Mouse (Mus musculus): Measurements from ENCODE around the gene Syndig1l.
A peak's percentile ranks its signal among the peaks of the same experiment; 100 is the strongest.

Syndig1l gene

DNA sequence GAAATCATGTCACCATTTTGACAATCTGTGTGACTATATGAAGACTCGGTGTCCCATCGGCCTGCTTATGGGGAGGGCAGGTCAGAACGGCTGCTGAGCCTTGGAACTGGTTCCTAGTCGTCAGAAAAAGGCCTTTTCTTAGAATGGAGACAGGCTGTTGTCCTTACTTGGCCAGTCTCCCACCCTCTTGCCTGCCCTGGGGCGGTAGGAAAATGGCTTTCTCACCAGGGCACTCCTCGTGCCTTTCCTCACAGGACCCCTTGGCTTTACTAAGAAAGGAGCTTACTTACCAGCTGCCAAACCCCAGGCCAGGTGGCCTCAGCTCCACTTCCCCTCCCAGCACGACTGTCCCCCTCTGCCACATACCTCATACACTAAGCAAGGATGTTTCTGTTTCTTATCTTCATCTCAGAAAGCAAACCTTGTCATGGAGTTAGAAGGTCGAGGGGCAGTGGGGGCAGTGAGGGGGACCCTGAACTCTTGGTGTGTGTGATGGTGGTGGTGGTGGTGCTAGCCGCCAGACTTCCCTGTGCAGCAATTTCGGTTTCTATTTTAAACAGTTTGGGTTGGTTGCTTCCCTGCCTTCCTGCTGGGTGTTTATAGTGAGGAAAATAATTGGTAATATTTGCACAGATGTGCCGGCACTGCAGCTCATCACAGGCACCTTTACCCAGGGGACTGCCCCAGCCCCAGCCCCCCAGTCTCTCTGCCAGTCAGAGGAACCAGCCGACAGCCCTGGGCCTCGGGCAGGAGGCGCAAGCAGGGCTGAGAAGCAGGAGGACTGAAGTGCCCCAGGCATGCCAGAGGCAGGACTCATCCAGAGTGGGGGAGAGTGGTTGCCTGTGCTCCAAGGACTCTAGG, 23.7 kb downstream of the Syndig1l start:
- DNase-seq (ENCODE audit: low spot score): no peak

GRCm38 (mm10) chr12:84671646-84672045, 27.0 kb downstream of the Syndig1l start:
- no peak for DNase-seq (ENCODE audit: low spot score)

DNA sequence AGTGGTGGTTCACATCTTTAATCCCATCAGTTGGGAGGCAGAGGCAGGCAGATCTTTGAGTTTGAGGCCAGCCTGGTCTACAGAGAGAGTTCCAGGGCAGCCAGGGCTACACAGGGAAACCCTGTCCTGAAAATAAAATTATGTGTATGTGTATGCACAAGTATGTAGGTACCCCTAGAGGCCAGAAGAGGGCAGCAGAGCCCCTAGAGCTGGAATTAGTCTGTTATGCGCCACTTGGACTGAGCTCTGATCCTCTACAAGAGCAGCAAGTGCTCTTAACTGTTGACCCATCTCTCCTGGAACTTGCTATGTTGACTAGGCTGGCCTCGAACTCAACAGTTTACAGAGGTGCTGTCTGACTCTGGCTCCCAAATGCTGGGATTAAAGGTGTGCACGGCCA, 28.1 kb downstream of the Syndig1l start:
- no peak for DNase-seq (ENCODE audit: low spot score)

- peak; percentile 51 for DNase-seq (ENCODE audit: low spot score)
Measured at GRCm38 (mm10) chr12:84653912-84654311, 44.7 kb downstream of the Syndig1l start.

DNA sequence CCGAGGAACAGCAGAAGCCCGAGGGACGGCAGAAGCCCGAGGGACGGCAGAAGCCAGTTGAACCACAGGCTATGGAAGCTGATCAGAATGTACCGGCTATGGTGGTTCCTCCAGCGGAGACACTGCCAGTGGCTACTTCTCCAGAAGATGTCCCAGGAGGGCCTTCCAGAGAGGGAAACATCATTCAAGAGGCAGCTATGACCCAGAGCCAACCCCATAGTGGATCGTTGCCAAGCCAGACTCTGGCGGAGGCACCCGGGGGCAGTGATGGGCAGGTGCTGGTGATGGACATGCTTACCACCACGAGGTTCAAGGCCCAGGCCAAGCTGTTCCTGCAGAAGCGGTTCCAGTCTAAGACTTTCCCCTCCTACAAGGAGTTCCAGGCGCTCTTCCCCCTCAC, 48.4 kb downstream of the Syndig1l start:
- no peak for DNase-seq (ENCODE audit: low spot score)

- no peak for DNase-seq (ENCODE audit: low spot score)
Measured at GRCm38 (mm10) chr12:84640654-84641053, 58.0 kb downstream of the Syndig1l start, which contains the start of gene Vrtn. Vrtn (plus strand) TSS chr12:84641019.

DNA sequence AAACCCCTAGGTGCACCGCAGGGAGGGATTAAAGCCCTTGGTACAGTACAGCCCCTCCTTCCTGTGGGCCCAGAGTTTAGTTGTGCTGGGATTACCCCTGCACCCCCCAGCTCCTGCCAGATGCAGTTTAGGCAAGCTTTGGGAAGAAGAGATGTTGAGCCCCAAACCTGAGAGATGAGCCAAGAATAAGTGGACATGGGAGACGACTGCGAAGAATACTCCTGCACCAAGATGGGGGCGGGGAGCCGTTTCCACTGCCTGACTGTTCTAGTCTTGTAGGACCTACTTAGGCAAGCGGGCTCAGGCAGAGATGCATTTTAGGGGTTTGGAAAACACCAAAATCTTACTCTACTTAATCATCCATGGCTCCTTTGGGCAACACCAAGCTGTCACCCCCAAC, 58.4 kb downstream of the Syndig1l start:
- no peak for DNase-seq (ENCODE audit: low spot score)

- DNase-seq (ENCODE audit: low spot score): no peak
Measured at GRCm38 (mm10) chr12:84631867-84632266, 66.8 kb downstream of the Syndig1l start.
